Mouse (Mus musculus) liver, embryonic 14.5 days (tissue): ENCODE measurements around the gene Olfr44.

Experiments used
- CTCF ChIP-seq: IDR thresholded peaks from 2 replicates; pipeline ENCODE4 v1.5.1; 2016; ENCODE audit warnings: antibody characterized with exemption, low read depth, control low read depth
- EP300 ChIP-seq: IDR thresholded peaks from 2 replicates; pipeline ENCODE4 v1.6.1; 2016; ENCODE audit warnings: antibody characterized with exemption, low read depth

DNA sequence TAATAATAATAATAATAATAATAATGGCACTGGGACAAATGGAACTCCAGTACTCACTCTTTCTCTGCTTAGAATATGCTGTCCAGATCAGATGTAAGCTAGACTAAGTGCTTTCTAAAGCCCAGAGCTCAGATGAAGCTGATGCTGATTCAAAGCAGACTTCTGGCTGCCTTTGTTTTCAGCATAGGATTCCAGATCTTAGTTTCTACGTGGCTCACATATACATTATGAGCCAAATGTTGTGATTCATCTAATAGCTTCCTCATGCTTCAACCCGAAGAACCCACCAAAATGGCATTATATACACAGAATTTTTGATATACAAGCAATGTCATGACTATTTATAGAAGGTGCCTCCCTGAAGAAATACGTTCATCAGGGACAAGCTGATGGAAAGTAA lies 21.7 kb upstream of the Olfr44 start, which contains the start of gene Olfr957:
- no peak for TF ChIP-seq CTCF
- TF ChIP-seq EP300, result no peak
